In genomic region chr8:54975020-54975419, GRCm38 (mm10) we compare ENCODE assay signal across 22 mouse cellular contexts. TPM values are rescaled to one million over a fixed set of nuclear protein-coding genes. Genes with fewer than 3 reads are reported as not detected.
DNase-seq lines count a peak whose midpoint lies in the region; ATAC-seq lines count a peak whose summit lies in the region.
"Had no signal": no experiment of that assay in that cellular context is flagged by ENCODE, and none has a peak within 500 bp of the region (broad histone marks: within the 10 kb centered on the region; RNA-seq: fewer than 3 reads in every experiment).

No protein-coding gene starts in this region.

- no peak overlapping the region for H3K4me3 ChIP-seq in forebrain, embryonic 13.5 days
- H3K4me3 ChIP-seq in forebrain, embryonic 10.5 days = no peak overlapping the region
- H3K4me3 ChIP-seq in midbrain, embryonic 10.5 days = no peak overlapping the region
- no peak overlapping the region for H3K4me3 ChIP-seq in midbrain, embryonic 15.5 days
- no peak overlapping the region for H3K4me3 ChIP-seq in midbrain, embryonic 13.5 days (replicated peaks)
- no peak overlapping the region for H3K4me3 ChIP-seq in midbrain, embryonic 14.5 days (replicated peaks; ENCODE audit: low read depth, low read length)
- H3K4me3 ChIP-seq: embryonic facial prominence, embryonic 12.5 days; embryonic facial prominence, embryonic 15.5 days; gastrocnemius, adult 2 months; hindbrain, embryonic 13.5 days had no signal

- H3K9ac ChIP-seq in forebrain, embryonic 13.5 days = no peak overlapping the region
- H3K9ac ChIP-seq in midbrain, embryonic 15.5 days = no peak overlapping the region
- no peak overlapping the region for H3K9ac ChIP-seq in midbrain, embryonic 13.5 days (replicated peaks)
- H3K9ac ChIP-seq in midbrain, embryonic 14.5 days (replicated peaks; ENCODE audit: low read length) = no peak overlapping the region
- H3K9ac ChIP-seq: embryonic facial prominence, embryonic 12.5 days; embryonic facial prominence, embryonic 15.5 days; forebrain, postnatal 0 days; hindbrain, embryonic 13.5 days had no signal

- H3K4me2 ChIP-seq in forebrain, embryonic 13.5 days = no peak overlapping the region
- no peak overlapping the region for H3K4me2 ChIP-seq in midbrain, embryonic 15.5 days
- H3K4me2 ChIP-seq in midbrain, embryonic 13.5 days (replicated peaks) = no peak overlapping the region
- H3K4me2 ChIP-seq in midbrain, embryonic 14.5 days (ENCODE audit: low read length) = no peak overlapping the region
- H3K4me2 ChIP-seq: embryonic facial prominence, embryonic 12.5 days; embryonic facial prominence, embryonic 15.5 days; heart, embryonic 11.5 days; hindbrain, embryonic 13.5 days had no signal

- H3K27me3 ChIP-seq in forebrain, embryonic 13.5 days = no peaks in the 10 kb centered on the region
- H3K27me3 ChIP-seq in forebrain, embryonic 10.5 days (ENCODE audit: poor library complexity, severe bottlenecking) = peaks cover 56% of the 10 kb centered on the region
- H3K27me3 ChIP-seq in midbrain, embryonic 10.5 days (ENCODE audit: low read depth, poor library complexity, severe bottlenecking) = no peaks in the 10 kb centered on the region
- no peaks in the 10 kb centered on the region for H3K27me3 ChIP-seq in midbrain, embryonic 15.5 days (replicated peaks)
- no peaks in the 10 kb centered on the region for H3K27me3 ChIP-seq in midbrain, embryonic 13.5 days
- no peaks in the 10 kb centered on the region for H3K27me3 ChIP-seq in midbrain, embryonic 14.5 days (ENCODE audit: control insufficient read depth, insufficient read depth, low read length)
- H3K27me3 ChIP-seq: embryonic facial prominence, embryonic 12.5 days; embryonic facial prominence, embryonic 15.5 days; hindbrain, embryonic 13.5 days had no signal

- H3K36me3 ChIP-seq in forebrain, embryonic 13.5 days (ENCODE audit: poor library complexity, severe bottlenecking) = no peaks in the 10 kb centered on the region
- no peaks in the 10 kb centered on the region for H3K36me3 ChIP-seq in forebrain, embryonic 10.5 days (replicated peaks)
- H3K36me3 ChIP-seq in midbrain, embryonic 10.5 days = no peaks in the 10 kb centered on the region
- no peaks in the 10 kb centered on the region for H3K36me3 ChIP-seq in midbrain, embryonic 15.5 days (replicated peaks)
- no peaks in the 10 kb centered on the region for H3K36me3 ChIP-seq in midbrain, embryonic 13.5 days
- no peaks in the 10 kb centered on the region for H3K36me3 ChIP-seq in midbrain, embryonic 14.5 days (ENCODE audit: control insufficient read depth, insufficient read depth, low read length)
- H3K36me3 ChIP-seq: embryonic facial prominence, embryonic 12.5 days; embryonic facial prominence, embryonic 15.5 days; hindbrain, embryonic 13.5 days had no signal

- DNase-seq in forebrain, embryonic 10.5 days (ENCODE audit: extremely low spot score, low spot score) = no peak
- DNase-seq in midbrain, embryonic 10.5 days (ENCODE audit: low spot score) = no peak
- DNase-seq in midbrain, embryonic 14.5 days = no peak
- DNase-seq: adrenal gland, adult 2 months; adrenal gland, postnatal 14 days; cerebellum, adult 11 months; cerebellum, adult 9-11 months; cerebellum, postnatal 25 days; forebrain, postnatal 0 days; gastrocnemius, adult 2 months; gastrocnemius, postnatal 14 days; heart, adult 11 months had no signal

- ATAC-seq in forebrain, embryonic 13.5 days = peak; percentile 42; the same call in 1 of the 2 replicates
- no peak for ATAC-seq in midbrain, embryonic 15.5 days (replicated peaks)
- ATAC-seq in midbrain, embryonic 13.5 days = peak; percentile 67; the same call in 1 of the 2 replicates
- ATAC-seq in midbrain, embryonic 14.5 days (ENCODE audit: low FRiP score, low TSS enrichment) = no peak
- ATAC-seq: CD4-positive, CD25-positive, alpha-beta regulatory T cell, adult 4 months; inflammation-experienced regulatory T-cells, adult 6 months had no signal

- WGBS in forebrain, embryonic 13.5 days = 11% methylated on average over 1 of the region's 1 CpGs
- WGBS in forebrain, embryonic 10.5 days = 45% methylated on average over 1 of the region's 1 CpGs
- 44% methylated on average over 1 of the region's 1 CpGs for WGBS in midbrain, embryonic 10.5 days
- 8% methylated on average over 1 of the region's 1 CpGs for WGBS in midbrain, embryonic 15.5 days
- 20% methylated on average over 1 of the region's 1 CpGs for WGBS in midbrain, embryonic 13.5 days
- WGBS in midbrain, embryonic 14.5 days = 15% methylated on average over 1 of the region's 1 CpGs

- H3K4me1 ChIP-seq in forebrain, embryonic 13.5 days = peaks cover 13% of the 10 kb centered on the region
- peaks cover 22% of the 10 kb centered on the region for H3K4me1 ChIP-seq in forebrain, embryonic 10.5 days
- peaks cover 31% of the 10 kb centered on the region for H3K4me1 ChIP-seq in midbrain, embryonic 10.5 days
- peaks cover 8% of the 10 kb centered on the region for H3K4me1 ChIP-seq in midbrain, embryonic 15.5 days
- peaks cover 27% of the 10 kb centered on the region for H3K4me1 ChIP-seq in midbrain, embryonic 13.5 days (replicated peaks)
- H3K4me1 ChIP-seq in midbrain, embryonic 14.5 days (ENCODE audit: control insufficient read depth, insufficient read depth, low read length) = peaks cover 15% of the 10 kb centered on the region
- H3K4me1 ChIP-seq: embryonic facial prominence, embryonic 12.5 days; embryonic facial prominence, embryonic 15.5 days had no signal

- H3K9me3 ChIP-seq in forebrain, embryonic 13.5 days (replicated peaks) = no peaks in the 10 kb centered on the region
- no peaks in the 10 kb centered on the region for H3K9me3 ChIP-seq in forebrain, embryonic 10.5 days
- H3K9me3 ChIP-seq in midbrain, embryonic 10.5 days (replicated peaks) = no peaks in the 10 kb centered on the region
- no peaks in the 10 kb centered on the region for H3K9me3 ChIP-seq in midbrain, embryonic 15.5 days
- no peaks in the 10 kb centered on the region for H3K9me3 ChIP-seq in midbrain, embryonic 13.5 days
- no peaks in the 10 kb centered on the region for H3K9me3 ChIP-seq in midbrain, embryonic 14.5 days (ENCODE audit: control insufficient read depth, low read length)
- H3K9me3 ChIP-seq: embryonic facial prominence, embryonic 12.5 days; embryonic facial prominence, embryonic 15.5 days; hindbrain, embryonic 13.5 days had no signal

- no peak overlapping the region for H3K27ac ChIP-seq in forebrain, embryonic 13.5 days
- H3K27ac ChIP-seq in forebrain, embryonic 10.5 days = no peak overlapping the region
- 0 out of 2 replicates have a peak overlapping the region, but pooled peaks have one; percentile 28 for H3K27ac ChIP-seq in midbrain, embryonic 10.5 days (replicated peaks)
- no peak overlapping the region for H3K27ac ChIP-seq in midbrain, embryonic 15.5 days
- no peak overlapping the region for H3K27ac ChIP-seq in midbrain, embryonic 13.5 days
- H3K27ac ChIP-seq in midbrain, embryonic 14.5 days (replicated peaks; ENCODE audit: low read depth, low read length) = no peak overlapping the region
- H3K27ac ChIP-seq: embryonic facial prominence, embryonic 12.5 days; embryonic facial prominence, embryonic 15.5 days; gastrocnemius, adult 2 months; hindbrain, embryonic 13.5 days had no signal

RNA-seq across cellular contexts. Expression of gene Gpm6a, which starts 20.4 kb away (rescaled TPM):
- 366 and 370 TPM in 2 replicates for polyA plus RNA-seq in forebrain, embryonic 13.5 days (2015; fragmentation: Nextera tagmentation; extraction: Ambion mirVana)
- 28.0 and 29.8 TPM in 2 replicates for polyA plus RNA-seq in forebrain, embryonic 10.5 days (2016; fragmentation: Nextera tagmentation; extraction: Ambion mirVana)
- polyA plus RNA-seq in midbrain, embryonic 10.5 days (2016; fragmentation: Nextera tagmentation; extraction: Ambion mirVana) = 46.6 and 93.3 TPM in 2 replicates
- polyA plus RNA-seq in midbrain, embryonic 15.5 days (2015; fragmentation: Nextera tagmentation; extraction: Ambion mirVana) = 524 and 566 TPM in 2 replicates
- polyA plus RNA-seq in midbrain, embryonic 13.5 days (2015; fragmentation: Nextera tagmentation; extraction: Ambion mirVana) = 423 and 503 TPM in 2 replicates
- 570 and 651 TPM in 2 replicates for polyA plus RNA-seq in midbrain, embryonic 14.5 days (2014; fragmentation: Nextera tagmentation; extraction: Ambion mirVana)
- polyA plus RNA-seq: C2C12; CD4-positive, CD25-positive, alpha-beta regulatory T cell, adult 4 months had no signal

Comparison
In these comparisons a context has a peak if more than half of its experiments do, and no peak if none do; other contexts are left out.
1. ATAC-seq: peak in forebrain, embryonic 13.5 days (single experiment) and midbrain, embryonic 13.5 days (single experiment); none in midbrain, embryonic 15.5 days (single experiment) and midbrain, embryonic 14.5 days (single experiment).